Mouse (Mus musculus) ES-Bruce4 (cell line): ENCODE measurements around the gene Icam4.

ENCODE experiments used
- CTCF ChIP-seq: IDR thresholded peaks from one replicate; pipeline ENCODE4 v1.8.1; 2011; ENCODE audit warnings: low read depth, low read length
- EP300 ChIP-seq: IDR thresholded peaks from 2 replicates; pipeline ENCODE4 v1.6.1; 2011; ENCODE audit warnings: low read depth, low read length; ENCODE audit not compliant: insufficient read depth

- TF ChIP-seq CTCF = no peak
- TF ChIP-seq EP300 = no peak
Measured at GRCm38 (mm10) chr9:21031251-21031895, 2.2 kb downstream of the Icam4 start.
